Mouse (Mus musculus) gastrocnemius, postnatal 25 days (tissue): Measurements from ENCODE around the gene Reps2. TPM values are rescaled to one million over a fixed set of nuclear protein-coding genes. Genes with fewer than 3 reads are reported as not detected.

Experiments used
- total RNA-seq, 2 experiments: library from RNA; stranded (reverse); gene quantifications; 1 replicate in 1 of 2; 2 replicates in 1 of 2; pipeline ENCODE4 v1.2.3; 2021

Reps2 gene
- total RNA-seq, 2 experiments from 2014 or later, result 1.4 to 2.4 TPM

Other genes starting within 250 kb of the Reps2 start
- 10 to 100 TPM; 78.9 to 86.9 TPM for gene Rbbp7, start 116.8 kb upstream of the Reps2 start, total RNA-seq
- 1 to 10 TPM; 6.2 to 7.7 TPM for gene Txlng, start 185.8 kb upstream of the Reps2 start, total RNA-seq
- gene Syap1, start 244.8 kb upstream of the Reps2 start, total RNA-seq, result 10 to 100 TPM; 21.8 to 24.8 TPM